Mouse (Mus musculus) midbrain, embryonic 11.5 days (tissue): ENCODE results near the gene Laptm4a. TPM values are rescaled to one million over a fixed set of nuclear protein-coding genes. Genes with fewer than 3 reads are reported as not detected.
A peak's percentile ranks its signal among the peaks of the same experiment; 100 is the strongest.

Experiments used
- ATAC-seq: fragments of 200-750 bp; cut with Nextera tagmentation; 2 replicates; pipeline ENCODE4 v1.8.0; 2017; ENCODE audit warnings: moderate TSS enrichment, moderate library complexity; ENCODE audit not compliant: low FRiP score
- DNase-seq: peaks from one replicate; pipeline ENCODE4 v3.0.0; 2015; ENCODE audit warnings: low spot score; ENCODE audit errors: missing footprints
- H3K27ac ChIP-seq: fragments of 300-500 bp; sonication (generic); 2 replicates; pipeline ENCODE4 v1.5.1; 2014; ENCODE audit warnings: low read depth, low read length
- H3K27me3 ChIP-seq: fragments of 300-500 bp; sonication (generic); 2 replicates; pipeline ENCODE4 v1.6.1; 2014; ENCODE audit warnings: mild to moderate bottlenecking, low read length, moderate library complexity, mixed read lengths; ENCODE audit not compliant: control insufficient read depth, insufficient read depth
- H3K36me3 ChIP-seq: fragments of 300-500 bp; sonication (generic); 2 replicates; pipeline ENCODE4 v1.6.1; 2014; ENCODE audit warnings: mild to moderate bottlenecking, low read length, moderate library complexity, mixed read lengths; ENCODE audit not compliant: control insufficient read depth, insufficient read depth
- H3K4me1 ChIP-seq: fragments of 300-500 bp; sonication (generic); 2 replicates; pipeline ENCODE4 v1.6.1; 2014; ENCODE audit warnings: low read length; ENCODE audit not compliant: control insufficient read depth, insufficient read depth
- H3K4me2 ChIP-seq: fragments of 300-500 bp; sonication (generic); 2 replicates; pipeline ENCODE4 v1.6.1; 2014; ENCODE audit warnings: mild to moderate bottlenecking, moderate library complexity
- H3K4me3 ChIP-seq: fragments of 300-500 bp; sonication (generic); 2 replicates; pipeline ENCODE4 v1.5.1; 2014; ENCODE audit warnings: low read depth, low read length
- H3K9ac ChIP-seq: fragments of 300-500 bp; sonication (generic); 2 replicates; pipeline ENCODE4 v1.6.1; 2014; ENCODE audit warnings: low read length
- H3K9me3 ChIP-seq: fragments of 300-500 bp; sonication (generic); 2 replicates; pipeline ENCODE4 v1.6.1; 2016; ENCODE audit warnings: low read length; ENCODE audit not compliant: control insufficient read depth
- WGBS: fragments of 180-500 bp; shearing (Covaris S2); extraction: QIAGEN DNeasy Blood & Tissue Kit; methylation state at CpG from one replicate; pipeline ENCODE4 v1.1.7; 2014; 5-methylcytosine and 5-hydroxymethylcytosine counted together
- polyA plus RNA-seq: library from polyadenylated mRNA; unstranded; fragments of >200 nt; fragmentation: Nextera tagmentation; extraction: Ambion mirVana; gene quantifications from 2 replicates; pipeline ENCODE4 v1.2.1, GENCODE M21; 2014

The Laptm4a gene
- polyA plus RNA-seq = 171 and 173 TPM in 2 replicates

DNA sequence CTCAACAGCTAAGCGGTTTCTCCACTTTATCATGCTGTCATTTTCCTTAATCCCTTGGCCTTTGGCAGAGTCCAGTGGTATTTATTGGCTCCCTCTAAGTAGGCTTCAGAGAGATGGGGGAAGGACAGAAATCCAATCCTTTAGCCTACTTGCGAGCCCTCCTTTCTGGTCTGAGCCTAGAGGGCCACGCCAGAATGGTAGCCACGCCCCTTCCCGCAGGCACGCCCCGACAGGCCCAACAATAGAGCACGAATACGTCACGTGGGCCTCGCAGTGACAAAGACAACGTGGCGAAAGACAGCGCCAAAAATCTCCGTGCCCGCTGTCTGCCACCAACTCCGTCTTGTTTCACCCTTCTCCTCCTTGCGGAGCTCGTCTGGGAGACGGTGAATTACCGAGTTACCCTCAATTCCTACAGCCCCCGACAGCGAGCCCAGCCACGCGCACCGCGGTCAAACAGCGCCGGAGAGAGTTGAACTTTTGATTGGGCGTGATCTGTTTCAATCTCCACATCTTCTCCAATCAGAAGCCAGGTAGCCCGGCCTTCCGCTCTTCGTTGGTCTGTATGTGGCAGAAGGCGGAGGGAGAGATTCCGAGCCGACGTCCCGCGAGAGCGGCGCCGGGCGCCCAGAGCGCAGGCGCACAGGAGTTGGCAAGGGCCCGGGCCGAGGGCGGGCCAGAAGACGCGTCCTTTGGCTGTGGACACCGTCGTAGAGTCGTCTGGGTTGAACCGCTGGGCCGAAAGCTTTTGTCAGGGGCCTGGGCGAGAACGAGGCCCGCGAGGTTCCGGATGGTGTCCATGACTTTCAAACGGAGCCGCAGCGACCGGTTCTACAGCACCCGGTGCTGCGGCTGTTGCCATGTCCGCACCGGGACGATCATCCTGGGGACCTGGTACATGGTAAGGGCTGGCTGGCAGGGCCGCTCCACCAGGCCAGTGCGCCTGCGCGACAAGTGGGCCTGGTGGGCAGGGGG lies at the start of gene Laptm4a:
Gene Laptm4a (plus strand): TSS at position 271 of the 975 bp plus-strand sequence.
- Histone ChIP-seq H3K4me2 (peak within 1 kb of the TSS; percentile 81), H3K9ac (peak within 1 kb of the TSS; percentile 66), H3K27ac (peak within 1 kb of the TSS; percentile 90), H3K36me3 (no peaks in the 10 kb centered on the region; the same call in 1 of the 2 replicates), H3K4me1 (peaks cover 18% of the 10 kb centered on the region), H3K9me3 (no peaks in the 10 kb centered on the region), H3K27me3 (no peaks in the 10 kb centered on the region), H3K4me3 (peak within 1 kb of the TSS; percentile 78)
- under 1% methylated on average over 73 of the region's 73 CpGs for WGBS
- peak; percentile 99 for ATAC-seq
- peak; percentile 99 for DNase-seq

DNA sequence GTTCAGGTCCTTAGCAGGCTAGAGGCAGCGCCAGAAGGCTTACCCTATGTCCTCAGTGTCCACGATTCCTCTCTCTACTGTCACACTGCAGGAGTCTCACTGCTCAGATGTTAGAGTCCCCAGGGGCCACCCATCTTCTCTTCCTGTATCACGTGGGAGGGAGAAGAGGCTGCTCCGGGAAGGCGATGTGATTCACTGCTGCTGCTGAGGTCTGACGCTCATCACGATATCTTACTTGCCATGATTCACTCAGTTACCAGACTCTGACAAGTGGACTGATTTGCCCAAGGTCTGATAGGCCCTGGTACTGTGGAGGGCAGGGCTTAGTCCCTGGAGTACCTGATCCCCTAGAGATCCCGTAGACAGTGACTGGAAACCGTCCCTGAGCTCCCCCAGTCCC lies 45.9 kb upstream of the Laptm4a start:
- H3K4me3 ChIP-seq = no peak overlapping the region
- H3K27me3 ChIP-seq = no peaks in the 10 kb centered on the region
- no peak overlapping the region for H3K9ac ChIP-seq
- H3K4me2 ChIP-seq = no peak overlapping the region
- no peak overlapping the region for H3K27ac ChIP-seq
- no peaks in the 10 kb centered on the region for H3K36me3 ChIP-seq
- H3K4me1 ChIP-seq = no peaks in the 10 kb centered on the region
- 89% methylated on average over 9 of the region's 9 CpGs for WGBS
- no peaks in the 10 kb centered on the region for H3K9me3 ChIP-seq
- DNase-seq (no peak), ATAC-seq (no peak)

DNA sequence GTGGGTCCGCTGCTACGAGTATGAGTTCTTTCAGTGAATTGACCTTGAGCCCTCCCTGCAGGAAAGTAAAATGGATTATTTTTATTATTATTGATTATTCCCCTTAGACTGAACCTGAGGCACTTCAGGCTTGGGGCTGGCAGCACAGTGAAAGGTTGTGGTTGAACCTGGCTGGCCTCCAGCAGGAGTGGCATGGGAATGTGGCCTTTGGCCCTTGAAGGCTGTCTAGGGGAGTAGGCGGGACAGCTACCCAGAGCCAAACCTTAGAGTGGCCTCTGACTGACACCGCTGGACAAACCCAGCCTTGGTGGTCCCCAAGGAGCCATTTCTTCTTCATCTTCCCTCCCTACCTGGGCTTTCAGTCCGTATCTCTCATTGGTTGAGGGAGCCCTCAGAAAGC lies 44.6 kb upstream of the Laptm4a start:
- H3K4me2 ChIP-seq = no peak overlapping the region
- no peak overlapping the region for H3K9ac ChIP-seq
- H3K27me3 ChIP-seq = no peaks in the 10 kb centered on the region
- H3K36me3 ChIP-seq = no peaks in the 10 kb centered on the region
- ATAC-seq (no peak), DNase-seq (no peak)
- WGBS = 79% methylated on average over 5 of the region's 5 CpGs
- no peak overlapping the region for H3K27ac ChIP-seq
- H3K9me3 ChIP-seq = no peaks in the 10 kb centered on the region
- H3K4me3 ChIP-seq = no peak overlapping the region
- H3K4me1 ChIP-seq = no peaks in the 10 kb centered on the region

GRCm38 (mm10) chr12:8877413-8877812 lies 44.1 kb upstream of the Laptm4a start:
- 88% methylated on average over 6 of the region's 6 CpGs for WGBS
- ATAC-seq = no peak

GRCm38 (mm10) chr12:8878752-8879151 lies 42.7 kb upstream of the Laptm4a start:
- H3K9me3 ChIP-seq = no peaks in the 10 kb centered on the region
- 88% methylated on average over 2 of the region's 2 CpGs for WGBS
- H3K4me1 ChIP-seq = no peaks in the 10 kb centered on the region
- H3K36me3 ChIP-seq = no peaks in the 10 kb centered on the region
- H3K27ac ChIP-seq = no peak overlapping the region
- ATAC-seq (no peak), DNase-seq (no peak)
- no peak overlapping the region for H3K4me2 ChIP-seq
- H3K4me3 ChIP-seq = no peak overlapping the region
- H3K27me3 ChIP-seq = no peaks in the 10 kb centered on the region
- no peak overlapping the region for H3K9ac ChIP-seq

More at GRCm38 (mm10) chr12:8877413-8877812, 44.1 kb upstream of the Laptm4a start:
- no peak for DNase-seq
- no peaks in the 10 kb centered on the region for H3K27me3 ChIP-seq
- H3K4me2 ChIP-seq = no peak overlapping the region
- no peak overlapping the region for H3K4me3 ChIP-seq
- H3K9ac ChIP-seq = no peak overlapping the region
- no peak overlapping the region for H3K27ac ChIP-seq
- H3K36me3 ChIP-seq = no peaks in the 10 kb centered on the region
- H3K4me1 ChIP-seq = no peaks in the 10 kb centered on the region
- H3K9me3 ChIP-seq = no peaks in the 10 kb centered on the region

DNA sequence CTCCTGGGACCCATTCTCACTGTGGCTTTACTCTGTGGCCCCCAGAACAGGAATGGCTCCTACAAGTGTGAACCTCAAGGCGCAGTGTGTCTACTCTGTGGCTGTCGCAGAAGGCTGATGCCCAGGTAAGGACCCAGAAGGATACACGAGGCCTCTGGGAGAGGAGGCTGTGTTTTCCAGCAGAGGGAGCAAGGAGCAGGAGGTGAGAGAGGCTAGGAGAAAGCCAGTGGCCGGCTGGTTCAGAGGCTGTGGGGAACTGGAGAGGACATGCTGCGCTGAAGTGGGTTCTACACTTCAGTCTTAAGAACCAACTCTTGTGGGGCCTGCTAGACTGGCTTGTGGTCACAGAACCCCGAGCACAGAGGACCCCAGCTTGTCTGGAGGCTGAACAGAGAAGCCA lies 42.1 kb upstream of the Laptm4a start:
- DNase-seq (peak; percentile 81), ATAC-seq (no peak)
- no peak overlapping the region for H3K9ac ChIP-seq
- no peak overlapping the region for H3K27ac ChIP-seq
- no peaks in the 10 kb centered on the region for H3K36me3 ChIP-seq
- no peaks in the 10 kb centered on the region for H3K27me3 ChIP-seq
- H3K4me2 ChIP-seq = no peak overlapping the region
- no peaks in the 10 kb centered on the region for H3K4me1 ChIP-seq
- no peak overlapping the region for H3K4me3 ChIP-seq
- H3K9me3 ChIP-seq = no peaks in the 10 kb centered on the region
- WGBS = 63% methylated on average over 6 of the region's 6 CpGs

DNA sequence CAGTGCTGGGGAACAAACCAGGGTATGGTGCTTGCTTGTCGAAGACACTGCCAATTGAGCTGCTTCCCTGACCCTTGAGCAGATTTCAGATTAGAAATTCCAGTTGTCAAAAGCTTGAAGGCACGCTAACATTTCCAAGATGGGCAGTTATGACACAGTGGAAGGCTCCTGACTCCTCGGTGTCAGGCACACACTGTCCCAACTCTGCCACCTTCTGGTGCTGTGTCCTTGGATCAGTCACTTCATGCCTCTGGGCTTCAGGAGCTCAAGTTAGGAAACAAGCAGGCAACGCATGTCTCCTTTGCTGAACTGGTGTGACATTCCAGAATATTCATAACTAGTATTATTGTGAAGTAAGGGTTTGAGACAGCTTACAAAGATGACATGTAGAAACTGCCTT lies 39.7 kb upstream of the Laptm4a start:
- Histone ChIP-seq H3K4me2 (no peak overlapping the region), H3K4me1 (no peaks in the 10 kb centered on the region; the same call in none of the 2 replicates), H3K27ac (no peak overlapping the region), H3K9me3 (no peaks in the 10 kb centered on the region), H3K4me3 (no peak overlapping the region), H3K36me3 (no peaks in the 10 kb centered on the region), H3K27me3 (no peaks in the 10 kb centered on the region), H3K9ac (no peak overlapping the region)
- no peak for DNase-seq
- 68% methylated on average over 4 of the region's 4 CpGs for WGBS
- ATAC-seq = no peak

DNA sequence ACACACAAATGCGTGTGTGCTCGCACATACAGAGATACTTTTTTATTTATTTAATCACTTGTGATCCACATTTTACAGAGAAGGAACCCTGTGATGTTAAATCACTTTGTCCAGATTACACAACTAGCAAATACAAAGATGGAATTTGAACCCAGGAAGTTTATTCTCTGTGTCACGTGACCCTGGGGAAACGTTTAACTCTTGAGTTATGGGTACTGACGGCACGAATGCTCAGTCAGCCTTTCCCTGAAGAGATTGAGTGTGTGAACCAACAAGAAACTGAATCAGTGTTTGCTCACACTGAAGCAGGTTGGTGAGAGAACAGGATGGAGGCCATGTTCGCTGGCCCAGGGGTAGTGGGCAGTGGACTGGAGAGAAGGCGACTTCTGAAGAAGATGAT lies 39.1 kb upstream of the Laptm4a start:
- H3K4me2 ChIP-seq = no peak overlapping the region
- H3K27ac ChIP-seq = no peak overlapping the region
- H3K4me3 ChIP-seq = no peak overlapping the region
- no peaks in the 10 kb centered on the region for H3K27me3 ChIP-seq
- H3K9ac ChIP-seq = no peak overlapping the region
- no peaks in the 10 kb centered on the region for H3K9me3 ChIP-seq
- H3K36me3 ChIP-seq = no peaks in the 10 kb centered on the region
- WGBS = 88% methylated on average over 8 of the region's 8 CpGs
- ATAC-seq (no peak), DNase-seq (no peak)
- H3K4me1 ChIP-seq = no peaks in the 10 kb centered on the region; the same call in none of the 2 replicates

DNA sequence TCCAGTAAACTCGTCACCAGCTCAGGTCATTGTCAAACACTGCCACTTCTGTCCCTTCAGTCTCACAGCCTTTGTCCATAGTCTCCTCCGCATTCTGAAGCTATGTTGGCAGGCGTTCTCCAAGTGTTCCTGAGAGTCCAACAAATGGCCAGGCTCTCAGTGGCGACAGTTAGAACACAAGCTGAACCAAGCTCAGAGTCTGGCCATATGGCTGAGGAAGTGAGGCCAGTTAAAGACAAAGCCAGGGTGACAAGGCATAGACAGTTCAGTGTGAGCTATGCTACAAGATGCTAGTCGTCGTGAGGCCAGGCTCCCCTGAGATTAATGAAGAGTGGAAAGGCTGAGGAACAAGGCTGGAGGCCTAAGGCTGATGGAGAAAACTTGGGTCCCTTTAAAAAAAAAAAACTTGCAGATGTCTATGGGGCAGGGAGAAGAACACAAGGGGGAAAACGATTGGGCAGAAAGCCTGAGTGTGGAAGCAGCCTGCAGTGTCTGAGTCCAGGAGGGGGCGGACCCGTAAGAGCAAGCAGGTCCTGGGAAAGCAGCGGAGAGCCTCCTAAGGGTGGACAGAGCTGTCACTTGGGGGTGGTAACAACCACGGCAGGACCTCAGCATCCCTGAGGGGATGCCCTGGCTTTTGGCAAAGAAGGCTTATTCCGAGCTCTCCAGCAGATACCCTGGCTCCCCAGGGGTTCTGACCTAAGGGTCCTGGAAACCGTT lies 36.9 kb upstream of the Laptm4a start:
- H3K9ac ChIP-seq = no peak overlapping the region
- H3K27me3 ChIP-seq = no peaks in the 10 kb centered on the region
- peak; percentile 85 for DNase-seq
- no peak overlapping the region for H3K4me2 ChIP-seq
- H3K4me3 ChIP-seq = no peak overlapping the region
- no peaks in the 10 kb centered on the region; the same call in none of the 2 replicates for H3K4me1 ChIP-seq
- WGBS = 29% methylated on average over 13 of the region's 13 CpGs
- no peaks in the 10 kb centered on the region for H3K9me3 ChIP-seq
- no peak overlapping the region for H3K27ac ChIP-seq
- ATAC-seq = no peak
- H3K36me3 ChIP-seq = no peaks in the 10 kb centered on the region
